Mouse (Mus musculus) midbrain, embryonic 14.5 days (tissue): ENCODE data around the gene Impg1. TPM values are rescaled to one million over a fixed set of nuclear protein-coding genes. Genes with fewer than 3 reads are reported as not detected.
A peak's percentile ranks its signal among the peaks of the same experiment; 100 is the strongest.
"Not testable (repeated sequence)": the region's sequence is repeated elsewhere in the genome, so short reads cannot be mapped to it uniquely, and the experiment has no call there.

ENCODE experiments used
- ATAC-seq: fragments of 200-750 bp; cut with Nextera tagmentation; 2 replicates; pipeline ENCODE4 v1.8.0; 2017; ENCODE audit warnings: moderate number of reproducible peaks, moderate library complexity; ENCODE audit not compliant: low FRiP score, low TSS enrichment
- DNase-seq: peaks from one replicate; pipeline ENCODE4 v3.0.0-alpha.2; 2015
- H3K27ac ChIP-seq: fragments of 300-500 bp; sonication (generic); replicated peaks from 2 replicates; pipeline ENCODE4 v1.5.1; 2014; ENCODE audit warnings: mild to moderate bottlenecking, low read depth, low read length, moderate library complexity
- H3K27me3 ChIP-seq: fragments of 300-500 bp; sonication (generic); 2 replicates; pipeline ENCODE4 v1.6.1; 2014; ENCODE audit warnings: low read length, control low read depth, mixed read lengths; ENCODE audit not compliant: control insufficient read depth, insufficient read depth
- H3K36me3 ChIP-seq: fragments of 300-500 bp; sonication (generic); 2 replicates; pipeline ENCODE4 v1.6.1; 2014; ENCODE audit warnings: low read length, control low read depth; ENCODE audit not compliant: control insufficient read depth, insufficient read depth
- H3K4me1 ChIP-seq: fragments of 300-500 bp; sonication (generic); 2 replicates; pipeline ENCODE4 v1.6.1; 2014; ENCODE audit warnings: mild to moderate bottlenecking, antibody characterized with exemption, low read length, control low read depth; ENCODE audit not compliant: control insufficient read depth, insufficient read depth
- H3K4me2 ChIP-seq: fragments of 300-500 bp; sonication (generic); 2 replicates; pipeline ENCODE4 v1.6.1; 2014; ENCODE audit warnings: mild to moderate bottlenecking, low read length, moderate library complexity
- H3K4me3 ChIP-seq: fragments of 300-500 bp; sonication (generic); replicated peaks from 2 replicates; pipeline ENCODE4 v1.5.1; 2014; ENCODE audit warnings: low read depth, low read length
- H3K9ac ChIP-seq: fragments of 300-500 bp; sonication (generic); replicated peaks from 2 replicates; pipeline ENCODE4 v1.6.1; 2014; ENCODE audit warnings: mild to moderate bottlenecking, low read length, moderate library complexity
- H3K9me3 ChIP-seq: fragments of 300-500 bp; sonication (generic); 2 replicates; pipeline ENCODE4 v1.6.1; 2016; ENCODE audit warnings: low read length, control low read depth, mixed read lengths; ENCODE audit not compliant: control insufficient read depth
- WGBS: fragments of 180-500 bp; shearing (Covaris S2); extraction: QIAGEN DNeasy Blood & Tissue Kit; methylation state at CpG from one replicate; pipeline ENCODE4 v1.1.7; 2014; 5-methylcytosine and 5-hydroxymethylcytosine counted together
- polyA plus RNA-seq: library from polyadenylated mRNA; unstranded; fragments of >200 nt; fragmentation: Nextera tagmentation; extraction: Ambion mirVana; gene quantifications from 2 replicates; pipeline ENCODE4 v1.2.1, GENCODE M21; 2014

The Impg1 gene
- polyA plus RNA-seq, 1 experiment from 2014 or later, result not detected

DNA sequence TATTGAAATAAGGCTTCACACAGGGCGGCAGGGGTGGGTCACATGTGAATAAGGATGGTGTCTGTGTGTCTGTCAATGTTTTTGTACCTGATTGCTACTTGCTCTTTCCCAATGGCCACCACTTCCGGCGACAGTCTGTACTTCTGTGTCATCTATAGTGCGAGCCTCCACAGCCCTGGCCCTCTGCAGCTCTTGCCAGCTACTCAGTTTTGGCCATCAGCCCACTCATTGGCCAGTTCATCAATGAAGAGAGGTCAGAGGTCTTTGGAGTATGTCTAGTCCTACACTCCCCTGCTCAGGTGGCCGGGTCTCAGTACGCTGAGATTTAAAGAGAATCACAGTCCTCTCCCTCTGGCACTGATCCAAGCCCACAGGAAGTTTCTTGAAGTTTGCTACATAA lies 127.3 kb downstream of the Impg1 start:
- 90% methylated on average over 6 of the region's 6 CpGs for WGBS
- no peaks in the 10 kb centered on the region for H3K27me3 ChIP-seq

DNA sequence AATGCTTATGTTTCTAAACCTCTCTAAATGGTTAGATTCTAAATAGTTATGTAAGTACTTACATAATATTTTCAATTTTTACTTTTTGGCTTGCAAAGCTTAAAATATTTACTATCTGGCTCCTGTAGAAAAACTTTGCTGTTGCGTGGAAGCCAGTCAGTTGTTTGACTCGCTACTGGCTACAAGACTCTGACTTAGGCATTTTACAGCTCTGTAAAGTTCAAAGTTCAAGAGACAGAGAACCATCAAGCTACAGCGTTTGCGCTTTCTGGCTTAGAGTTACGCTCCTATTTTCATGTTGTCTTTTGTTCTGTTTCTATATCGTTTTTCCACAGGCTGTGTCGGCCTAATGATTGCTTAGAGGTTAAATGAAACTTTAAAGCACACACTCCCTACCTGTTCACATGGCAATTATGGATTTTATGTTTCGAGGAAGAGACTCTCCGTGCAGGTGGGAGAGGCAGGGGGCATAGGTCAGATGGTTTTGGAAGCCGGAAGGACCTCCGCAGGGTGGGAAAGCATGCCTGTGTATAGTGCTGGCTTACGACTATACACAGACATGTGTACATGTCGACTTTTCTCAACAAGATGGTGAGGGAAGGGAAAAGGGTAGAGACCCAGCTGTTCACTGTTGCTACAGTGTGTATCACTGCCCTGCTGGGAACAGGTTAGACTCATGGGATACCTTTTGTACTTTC lies 129.5 kb downstream of the Impg1 start:
- 88% methylated on average over 13 of the region's 13 CpGs for WGBS
- H3K9me3 ChIP-seq, result no peaks in the 10 kb centered on the region
- H3K36me3 ChIP-seq, result no peaks in the 10 kb centered on the region
- ATAC-seq, result no peak
- H3K4me2 ChIP-seq, result no peak overlapping the region
- H3K27ac ChIP-seq, result no peak overlapping the region
- no peaks in the 10 kb centered on the region for H3K27me3 ChIP-seq
- DNase-seq, result no peak
- peaks cover 2% of the 10 kb centered on the region; the same call in 1 of the 2 replicates for H3K4me1 ChIP-seq
- no peak overlapping the region for H3K4me3 ChIP-seq
- no peak overlapping the region for H3K9ac ChIP-seq

More for the DNA sequence above, 127.3 kb downstream of the Impg1 start:
- Histone ChIP-seq H3K9me3 (no peaks in the 10 kb centered on the region), H3K9ac (no peak overlapping the region), H3K4me3 (no peak overlapping the region), H3K4me1 (no peaks in the 10 kb centered on the region), H3K36me3 (no peaks in the 10 kb centered on the region), H3K27ac (no peak overlapping the region), H3K4me2 (no peak overlapping the region)
- ATAC-seq, result no peak
- no peak for DNase-seq

DNA sequence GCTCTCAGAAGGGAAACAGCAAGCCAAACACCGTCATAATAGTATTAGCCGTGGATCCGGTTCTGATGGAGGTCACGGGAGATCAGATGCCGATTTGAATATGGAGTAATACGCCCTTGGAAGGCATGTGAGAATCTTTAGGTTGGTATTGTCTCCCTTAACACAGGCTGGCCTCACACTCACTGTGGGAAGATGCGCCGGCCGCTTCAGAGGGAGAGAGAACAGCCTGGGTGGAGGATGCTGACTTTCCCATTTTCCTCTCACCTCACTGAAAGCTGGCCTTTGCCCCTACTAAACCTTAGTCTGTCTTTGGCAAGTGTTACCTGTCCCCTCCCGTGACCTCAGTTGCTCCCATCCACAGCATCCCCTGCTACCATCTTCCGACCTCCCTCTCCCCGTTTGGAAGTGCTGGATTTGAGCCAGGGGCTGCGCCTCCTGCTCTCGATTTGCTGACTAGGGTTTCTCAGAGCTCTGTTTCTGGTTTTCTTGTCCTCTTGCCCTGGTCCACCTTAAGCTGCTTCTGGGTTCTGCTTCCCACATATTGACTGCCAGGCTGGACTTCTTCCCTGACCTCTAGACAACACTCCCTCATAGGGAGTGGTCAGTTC lies 131.2 kb downstream of the Impg1 start:
- Histone ChIP-seq H3K27ac (no peak overlapping the region), H3K9ac (0 out of 2 replicates have a peak overlapping the region, but pooled peaks have one; percentile 21), H3K9me3 (no peaks in the 10 kb centered on the region), H3K4me3 (no peak overlapping the region), H3K4me2 (0 out of 2 replicates have a peak overlapping the region, but pooled peaks have one; percentile 14), H3K36me3 (no peaks in the 10 kb centered on the region), H3K27me3 (no peaks in the 10 kb centered on the region), H3K4me1 (peaks cover 2% of the 10 kb centered on the region; the same call in 1 of the 2 replicates)
- no peak for ATAC-seq
- peak; percentile 18 for DNase-seq
- WGBS, result 35% methylated on average over 14 of the region's 14 CpGs

DNA sequence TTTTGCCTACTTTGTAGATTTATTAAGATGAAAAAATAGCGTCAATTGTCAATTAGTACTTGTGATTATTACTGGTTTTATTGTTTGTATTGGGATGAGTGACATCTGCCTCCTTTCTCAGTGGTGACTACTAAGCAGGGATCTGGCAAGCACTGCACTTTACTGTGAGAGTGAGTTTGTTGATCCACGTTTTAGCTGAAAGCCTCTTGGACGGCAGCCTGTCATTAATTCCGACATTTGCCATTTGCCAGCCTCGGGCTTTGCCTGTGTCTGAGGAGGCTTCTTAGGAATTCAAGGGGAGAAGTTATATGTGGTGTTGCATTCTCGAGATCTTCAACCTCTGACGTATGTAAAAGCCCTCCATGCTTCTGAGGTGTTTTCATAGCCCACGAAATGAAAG lies 131.8 kb downstream of the Impg1 start:
- Histone ChIP-seq H3K27ac (no peak overlapping the region), H3K36me3 (no peaks in the 10 kb centered on the region), H3K4me3 (no peak overlapping the region), H3K9ac (no peak overlapping the region), H3K27me3 (no peaks in the 10 kb centered on the region), H3K4me2 (0 out of 2 replicates have a peak overlapping the region, but pooled peaks have one; percentile 14), H3K4me1 (peaks cover 2% of the 10 kb centered on the region; the same call in 1 of the 2 replicates), H3K9me3 (no peaks in the 10 kb centered on the region)
- 38% methylated on average over 8 of the region's 8 CpGs for WGBS
- no peak for ATAC-seq
- peak; percentile 44 for DNase-seq

DNA sequence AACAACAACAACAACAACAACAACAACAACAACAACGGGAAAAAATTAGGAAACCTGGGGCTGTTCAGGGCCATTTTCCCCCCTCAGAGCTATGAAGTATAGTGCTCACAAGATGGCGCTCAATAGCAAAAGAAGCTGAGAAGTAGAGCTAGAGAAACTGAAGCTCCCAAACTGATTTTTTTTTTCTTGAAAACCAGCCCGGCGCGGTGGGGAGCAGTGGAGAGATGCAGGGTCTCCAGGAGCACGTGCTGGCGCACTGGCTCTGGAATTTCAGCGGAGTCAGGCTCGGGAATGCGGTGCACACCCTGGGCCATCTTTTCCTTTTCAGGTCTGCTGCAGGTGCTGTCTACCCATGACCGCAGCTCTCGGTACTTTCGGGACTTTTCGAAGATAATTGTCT lies 133.1 kb downstream of the Impg1 start:
- peak; percentile 49; the same call in 1 of the 2 replicates for ATAC-seq

DNA sequence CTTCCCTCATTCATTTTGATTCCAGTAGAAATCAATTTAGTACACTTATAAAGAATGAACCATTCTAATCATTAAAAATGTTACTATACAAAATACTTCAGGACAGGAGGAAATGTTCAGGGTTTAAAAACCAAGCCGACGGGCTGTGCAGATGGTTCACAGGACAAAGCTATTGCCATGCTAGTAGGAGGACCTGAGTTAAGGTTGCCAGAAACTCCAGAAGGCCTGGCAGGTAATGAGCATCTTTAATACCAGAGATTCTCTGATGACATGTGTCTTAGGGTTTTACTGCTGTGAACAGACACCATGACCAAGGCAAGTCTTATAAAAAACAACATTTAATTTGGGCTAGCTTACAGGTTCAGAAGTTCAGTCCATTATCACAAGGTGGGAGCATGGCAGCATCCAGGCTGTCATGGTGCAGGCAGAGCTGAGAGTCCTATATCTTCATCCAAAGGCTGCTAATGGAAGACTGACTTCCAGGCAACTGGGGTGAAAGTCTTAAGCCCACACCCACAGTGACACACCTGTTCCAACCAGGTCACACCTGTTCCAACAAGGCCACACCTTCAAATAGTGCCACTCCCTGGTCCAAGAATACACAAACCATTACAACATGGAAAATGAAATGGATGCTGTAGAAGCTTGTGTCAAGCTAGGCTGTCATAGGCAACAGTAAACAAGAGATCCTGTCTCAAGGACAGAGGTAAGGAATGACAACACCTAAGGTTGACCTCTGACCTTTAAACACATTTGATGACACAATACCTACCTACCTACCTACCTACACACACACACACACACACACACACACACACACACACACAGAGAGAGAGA lies 144.0 kb downstream of the Impg1 start:
- not testable (repeated sequence) for H3K27ac ChIP-seq, H3K4me3 ChIP-seq, ATAC-seq, H3K4me2 ChIP-seq, H3K4me1 ChIP-seq, H3K27me3 ChIP-seq, DNase-seq, H3K9me3 ChIP-seq, H3K36me3 ChIP-seq, H3K9ac ChIP-seq
- 97% methylated on average over 2 of the region's 2 CpGs for whole genome bisulfite sequencing

More for the DNA sequence above, 133.1 kb downstream of the Impg1 start:
- H3K4me3 ChIP-seq, result peak overlapping the region; percentile 19; the same call in 1 of the 2 replicates
- peaks cover 2% of the 10 kb centered on the region; the same call in 1 of the 2 replicates for H3K4me1 ChIP-seq
- no peak overlapping the region for H3K27ac ChIP-seq
- H3K9me3 ChIP-seq, result no peaks in the 10 kb centered on the region
- H3K36me3 ChIP-seq, result no peaks in the 10 kb centered on the region
- H3K4me2 ChIP-seq, result peak overlapping the region; percentile 46
- H3K27me3 ChIP-seq, result no peaks in the 10 kb centered on the region
- DNase-seq, result peak; percentile 88
- 21% methylated on average over 14 of the region's 14 CpGs for WGBS
- H3K9ac ChIP-seq, result no peak overlapping the region

DNA sequence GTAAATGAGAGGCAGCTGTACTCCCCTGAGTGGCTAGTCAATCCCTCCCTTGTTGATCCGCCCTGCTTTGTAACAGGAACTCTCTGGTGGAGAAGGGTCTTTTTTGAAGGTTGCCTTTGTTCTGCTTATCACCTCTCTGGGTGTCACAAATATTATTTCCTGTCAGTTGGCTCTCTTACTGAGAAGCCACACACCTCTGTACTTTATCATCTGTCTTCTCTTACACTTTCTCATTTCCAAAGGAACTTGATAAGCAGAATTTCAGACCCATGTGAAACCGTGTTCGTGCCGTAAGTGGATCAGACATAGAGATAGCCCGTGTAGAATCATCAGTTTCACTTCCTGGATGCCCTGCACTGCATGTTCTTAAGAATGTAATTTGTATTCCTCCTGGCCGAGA lies 147.3 kb downstream of the Impg1 start:
- H3K4me3 ChIP-seq, result no peak overlapping the region
- no peaks in the 10 kb centered on the region for H3K4me1 ChIP-seq
- H3K9ac ChIP-seq, result no peak overlapping the region
- WGBS, result 91% methylated on average over 6 of the region's 6 CpGs
- H3K27ac ChIP-seq, result no peak overlapping the region
- no peaks in the 10 kb centered on the region for H3K27me3 ChIP-seq
- ATAC-seq, result no peak
- DNase-seq, result no peak
- no peaks in the 10 kb centered on the region for H3K9me3 ChIP-seq
- no peak overlapping the region for H3K4me2 ChIP-seq
- no peaks in the 10 kb centered on the region for H3K36me3 ChIP-seq

DNA sequence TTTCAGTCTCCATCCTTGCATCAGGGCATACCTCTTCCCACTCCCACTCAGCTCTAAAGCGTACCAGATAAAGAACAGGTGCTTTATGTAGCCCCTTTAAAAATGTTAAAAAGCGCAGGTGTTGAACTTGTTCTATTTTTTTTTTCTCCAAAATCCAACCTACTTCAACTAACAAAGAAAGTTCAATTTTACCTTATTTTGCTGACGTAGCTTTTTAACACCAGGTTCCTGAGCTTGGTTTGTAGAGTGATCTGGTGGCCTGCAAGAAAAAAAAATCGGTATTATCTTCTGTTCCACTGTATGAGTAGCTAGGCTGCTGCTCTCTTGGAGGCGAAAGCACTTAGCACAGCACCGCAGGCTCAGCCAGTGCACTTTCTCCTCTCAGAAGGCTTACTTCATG lies 149.4 kb downstream of the Impg1 start:
- H3K36me3 ChIP-seq, result no peaks in the 10 kb centered on the region
- WGBS, result 95% methylated on average over 6 of the region's 6 CpGs
- H3K9ac ChIP-seq, result no peak overlapping the region
- H3K27me3 ChIP-seq, result no peaks in the 10 kb centered on the region
- H3K9me3 ChIP-seq, result no peaks in the 10 kb centered on the region
- no peak overlapping the region for H3K27ac ChIP-seq
- H3K4me3 ChIP-seq, result no peak overlapping the region
- H3K4me2 ChIP-seq, result no peak overlapping the region
- DNase-seq (no peak), ATAC-seq (no peak)
- H3K4me1 ChIP-seq, result no peaks in the 10 kb centered on the region
